Mouse (Mus musculus): ENCODE data around the gene Gm11273.
A peak's percentile ranks its signal among the peaks of the same experiment; 100 is the strongest.
"Not testable (repeated sequence)": the region's sequence is repeated elsewhere in the genome, so short reads cannot be mapped to it uniquely, and the experiment has no call there.

Gm11273 gene

GRCm38 (mm10) chr13:21501182-21501581 lies at the start of gene Gm11273:
Gm11273 (minus strand) TSS chr13:21501418.
- DNase-seq (ENCODE audit: low spot score): not testable (repeated sequence)

DNA sequence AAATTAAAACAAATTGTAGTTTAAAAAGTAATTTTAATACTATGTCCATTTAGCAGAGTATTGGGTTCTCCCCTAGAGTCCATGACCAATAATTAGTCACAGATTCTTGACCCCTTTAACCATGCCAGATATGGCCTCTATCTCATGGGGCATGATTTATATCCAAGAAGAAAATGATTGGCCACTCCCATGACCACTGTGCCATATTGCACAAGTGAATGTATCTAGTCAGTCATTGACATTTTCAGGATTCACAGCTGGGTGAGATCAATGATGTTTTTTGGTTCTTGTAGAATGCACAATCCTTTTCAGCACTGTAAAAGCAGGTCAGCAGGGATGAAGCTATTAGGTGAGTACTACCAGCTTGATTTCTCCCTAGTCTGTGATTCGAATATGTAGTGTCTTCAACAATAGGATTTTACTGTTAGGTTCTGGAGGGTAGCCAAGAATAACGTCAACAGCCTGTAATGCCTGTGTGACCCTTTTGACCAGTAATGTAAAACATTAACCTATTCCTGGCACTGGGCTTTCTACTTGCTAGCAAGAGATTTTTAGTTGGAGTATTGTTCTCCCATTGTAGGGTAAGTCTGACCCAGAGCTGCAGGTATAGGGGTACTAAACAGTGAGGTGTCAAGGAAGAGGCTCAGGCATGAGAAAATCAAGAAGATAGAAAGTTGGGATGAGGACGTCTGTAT lies 49.3 kb upstream of the Gm11273 start:
- DNase-seq (ENCODE audit: low spot score): no peak

GRCm38 (mm10) chr13:21549487-21549886 lies 48.3 kb upstream of the Gm11273 start:
- DNase-seq (ENCODE audit: low spot score): no peak

DNA sequence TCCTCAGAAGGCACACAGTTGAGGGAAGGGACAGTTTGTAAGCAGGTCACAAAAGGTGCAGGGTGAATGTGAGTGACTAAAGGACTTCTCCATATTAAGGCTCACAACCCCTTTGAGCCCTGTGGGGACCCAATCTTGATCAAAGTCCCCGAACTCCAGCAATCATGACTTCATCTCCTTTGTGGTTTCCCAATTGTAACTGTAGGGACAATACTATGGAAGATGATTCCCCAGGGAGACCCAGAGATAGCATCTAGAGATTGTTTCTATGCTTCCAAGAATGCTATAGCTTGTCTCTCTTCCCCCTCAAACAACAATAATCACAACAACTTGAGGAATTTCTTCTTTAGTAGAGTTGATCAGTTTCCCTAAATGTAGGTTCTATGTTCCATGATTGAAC lies 41.5 kb upstream of the Gm11273 start, which contains the start of gene Olfr1366:
Gene Olfr1366, minus strand, starts transcription at position 101 of the 400 bp plus-strand sequence.
- DNase-seq (ENCODE audit: low spot score): no peak

GRCm38 (mm10) chr13:21530781-21531201 lies 29.6 kb upstream of the Gm11273 start, which contains the start of gene Zkscan8:
Zkscan8 (minus strand) TSS chr13:21531120.
- peak; percentile 72 for DNase-seq (ENCODE audit: low spot score)

DNA sequence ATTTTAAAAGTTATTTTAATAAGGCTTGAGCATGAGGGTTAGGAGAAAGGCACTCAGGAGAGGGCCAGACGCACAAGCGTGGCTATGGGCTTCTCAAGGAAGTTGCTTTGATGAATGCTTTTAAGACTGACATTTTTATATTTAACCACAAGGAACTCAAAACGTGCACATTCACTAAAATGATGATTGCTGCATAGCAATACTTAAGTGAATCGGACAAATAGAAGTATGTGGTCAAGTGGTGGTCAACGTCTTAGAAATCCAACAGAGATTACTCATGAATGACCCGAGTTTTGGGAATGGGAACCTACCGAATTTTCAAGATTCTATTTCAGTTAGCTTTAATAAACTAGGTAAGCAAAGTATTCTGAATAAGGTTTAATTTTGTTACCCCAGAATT lies 28.9 kb upstream of the Gm11273 start:
- no peak for DNase-seq (ENCODE audit: low spot score)

DNA sequence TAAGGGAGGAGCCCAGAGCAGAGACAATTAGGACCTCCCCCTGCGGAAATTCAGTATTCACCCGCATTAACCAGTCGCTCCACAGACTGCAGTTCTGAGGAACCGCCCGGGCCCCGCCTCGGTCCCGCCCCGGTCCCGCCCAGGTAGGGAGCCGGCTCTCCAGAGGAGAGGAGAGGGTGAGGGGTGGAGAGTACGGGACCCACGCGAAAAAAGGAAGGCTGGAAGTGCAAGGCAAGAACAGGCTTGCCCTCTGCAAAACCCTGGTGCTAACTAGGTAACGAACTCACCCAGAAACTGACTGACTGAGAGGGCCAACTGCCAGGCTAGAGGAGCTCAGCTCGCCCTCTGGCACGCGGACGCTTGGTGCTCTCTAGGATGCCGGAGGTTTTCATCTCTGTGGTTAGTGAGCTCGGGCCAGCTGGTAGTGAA lies 5.0 kb upstream of the Gm11273 start:
- DNase-seq (ENCODE audit: low spot score): peak; percentile 71

DNA sequence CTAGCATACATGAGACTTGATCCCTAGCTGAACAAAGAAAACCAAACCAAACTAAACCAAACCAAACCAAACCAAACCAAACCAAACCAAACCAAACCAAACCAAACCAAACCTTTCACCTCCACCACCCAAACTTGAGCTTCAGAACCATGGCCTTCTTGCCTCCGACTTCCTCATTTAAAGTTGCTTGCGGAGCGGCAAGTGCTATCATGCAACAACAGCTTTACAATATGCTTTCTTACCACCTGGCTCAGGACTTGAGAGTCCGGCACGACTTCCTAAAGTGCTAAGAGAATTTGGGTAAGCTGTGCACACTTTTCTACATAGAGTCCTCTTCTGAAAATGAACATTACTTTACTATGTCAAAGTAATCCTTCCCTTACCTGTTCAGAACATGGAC lies 1.1 kb upstream of the Gm11273 start:
- no peak for DNase-seq (ENCODE audit: low spot score)

DNA sequence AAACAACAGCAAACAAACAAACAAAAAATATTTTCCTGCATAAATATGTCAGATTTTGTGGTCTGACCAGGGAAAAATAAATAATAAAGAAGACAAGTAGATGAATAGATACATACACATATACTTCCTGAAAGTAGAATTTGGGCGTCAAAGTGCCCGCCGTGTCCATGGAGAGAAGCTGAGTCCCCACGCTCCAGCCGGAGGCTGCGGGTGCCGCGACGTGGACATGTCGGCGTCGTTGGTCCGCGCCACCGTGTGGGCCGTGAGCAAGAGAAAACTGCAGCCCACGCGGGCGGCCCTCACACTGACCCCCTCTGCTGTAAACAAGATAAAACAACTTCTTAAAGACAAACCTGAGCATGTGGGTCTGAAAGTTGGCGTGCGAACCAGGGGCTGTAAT lies 6.1 kb downstream of the Gm11273 start, which contains the start of gene AK157302:
Gene AK157302, plus strand, starts transcription at position 144 of the 400 bp plus-strand sequence.
- DNase-seq (ENCODE audit: low spot score): no peak

- DNase-seq (ENCODE audit: low spot score): no peak
Measured at GRCm38 (mm10) chr13:21492847-21493246, 8.4 kb downstream of the Gm11273 start.

GRCm38 (mm10) chr13:21486881-21487280 lies 14.3 kb downstream of the Gm11273 start:
- no peak for DNase-seq (ENCODE audit: low spot score)

- not testable (repeated sequence) for DNase-seq (ENCODE audit: low spot score)
Measured at GRCm38 (mm10) chr13:21478759-21479670, 22.2 kb downstream of the Gm11273 start, which contains the start of the genes Zkscan4 and Gm10065. Zkscan4 (plus strand) TSS chr13:21478907. Gm10065 (minus strand) TSS chr13:21479441.

DNA sequence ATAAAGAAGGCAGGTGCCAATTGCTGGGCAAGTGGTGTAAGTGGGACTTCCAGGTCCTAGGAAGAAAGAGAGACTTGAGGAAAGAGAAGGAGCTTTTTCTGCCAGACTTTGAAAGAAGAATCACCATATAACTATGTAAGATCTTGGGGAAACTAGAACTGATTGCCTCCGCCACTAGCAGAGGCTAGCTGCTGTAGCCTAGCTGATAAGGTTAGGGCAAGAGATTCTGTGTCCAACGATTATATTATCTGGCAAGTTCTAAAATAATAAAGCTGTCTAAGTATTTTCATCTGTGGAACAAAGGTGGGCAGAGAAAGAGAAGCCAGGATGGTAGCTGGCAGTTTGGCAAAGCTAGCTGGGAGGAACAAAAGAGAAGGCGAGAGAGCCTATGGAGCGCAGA lies 28.8 kb downstream of the Gm11273 start:
- DNase-seq (ENCODE audit: low spot score): no peak

DNA sequence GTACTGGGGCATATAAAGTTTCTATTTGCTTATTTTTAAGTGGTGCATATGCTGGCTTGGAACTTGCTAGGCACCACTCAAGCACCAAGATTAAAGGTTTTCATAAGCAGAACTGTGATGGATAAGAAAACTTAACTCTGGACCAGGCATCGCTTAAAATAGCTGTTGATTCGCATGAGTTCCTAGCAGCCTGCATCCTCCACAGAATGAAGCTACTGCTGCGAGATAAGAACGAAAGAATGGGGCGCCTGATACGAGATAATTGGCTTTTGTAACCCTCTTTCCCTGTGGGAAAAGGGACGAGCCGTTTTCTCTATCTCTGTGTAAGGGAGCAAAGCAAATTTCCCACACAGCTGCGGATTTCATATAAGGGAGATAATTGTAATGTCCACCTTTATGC lies 32.1 kb downstream of the Gm11273 start:
- no peak for DNase-seq (ENCODE audit: low spot score)

- DNase-seq (ENCODE audit: low spot score): peak; percentile 80
Measured at GRCm38 (mm10) chr13:21468061-21469019, 32.9 kb downstream of the Gm11273 start, which contains the start of gene Nkapl. Nkapl (minus strand) TSS chr13:21468509.

GRCm38 (mm10) chr13:21467336-21467735 lies 33.9 kb downstream of the Gm11273 start:
- no peak for DNase-seq (ENCODE audit: low spot score)

- DNase-seq (ENCODE audit: low spot score): not testable (repeated sequence)
Measured at GRCm38 (mm10) chr13:21462516-21462915, 38.7 kb downstream of the Gm11273 start.

DNA sequence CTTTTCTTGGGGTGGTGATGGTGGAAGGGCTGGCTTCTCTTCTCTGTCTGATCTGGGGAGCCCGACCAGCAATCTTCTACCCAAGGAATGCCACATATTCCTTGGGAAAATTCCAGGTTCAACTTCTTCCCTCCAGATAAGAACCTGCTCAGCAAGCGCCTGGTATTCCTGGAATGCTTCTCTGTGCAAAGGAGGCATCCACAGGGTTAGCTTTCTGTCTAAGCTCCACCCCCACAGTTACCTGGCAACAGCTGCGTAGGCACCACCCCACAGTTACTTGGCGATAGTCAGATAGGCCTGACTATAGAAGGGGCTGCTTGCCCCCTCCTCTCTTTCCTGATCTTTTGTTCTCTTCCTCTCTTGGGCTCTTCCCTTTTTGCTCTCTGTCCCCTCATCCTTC lies 44.9 kb downstream of the Gm11273 start:
- DNase-seq (ENCODE audit: low spot score): no peak

- no peak for DNase-seq (ENCODE audit: low spot score)
Measured at GRCm38 (mm10) chr13:21454133-21454532, 47.1 kb downstream of the Gm11273 start.

GRCm38 (mm10) chr13:21453449-21453848 lies 47.8 kb downstream of the Gm11273 start, which contains the start of gene Zscan26:
Zscan26 (minus strand) TSS chr13:21453730.
- peak; percentile 54 for DNase-seq (ENCODE audit: low spot score)

DNA sequence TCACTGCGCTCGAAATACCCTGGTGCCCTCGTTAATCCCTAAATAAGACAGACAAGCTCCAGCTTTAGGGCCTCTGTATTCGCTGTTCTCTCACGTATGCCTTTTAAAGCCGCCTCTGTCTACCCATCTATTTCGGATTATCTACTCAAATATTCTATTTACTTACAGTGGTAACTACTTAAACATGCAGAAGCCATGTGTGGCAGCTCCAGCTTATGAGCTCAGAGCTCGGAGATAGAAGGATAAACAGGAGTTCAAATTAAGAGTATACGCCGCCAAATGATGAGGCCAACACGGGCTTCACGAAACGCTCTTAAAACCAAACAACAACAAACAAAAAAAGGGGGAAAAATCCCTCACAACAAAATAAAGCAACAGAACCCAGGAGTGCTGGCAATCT lies 48.2 kb downstream of the Gm11273 start:
- no peak for DNase-seq (ENCODE audit: low spot score)
